ENCODE assay signal across 8 mouse cellular contexts in the genomic region with DNA sequence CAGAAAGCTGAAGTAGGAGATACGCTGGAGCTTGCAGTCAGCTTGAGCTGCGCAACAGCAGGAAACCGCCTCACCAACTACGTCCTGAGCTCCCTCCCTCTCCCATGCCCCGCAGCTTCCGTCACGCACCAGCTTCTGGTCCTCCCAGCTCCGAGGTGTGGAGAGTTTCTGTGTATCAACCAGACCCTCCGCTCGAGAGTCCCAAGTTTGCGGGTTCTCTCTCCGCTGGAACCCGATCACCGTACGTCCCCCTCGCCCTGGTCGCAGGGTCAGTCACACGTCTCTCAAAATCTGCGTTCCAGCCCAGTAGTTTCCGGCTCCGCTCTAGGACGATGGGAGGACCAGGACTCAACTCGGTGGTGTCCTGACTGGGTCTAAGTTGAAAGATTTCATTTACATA. TPM values are rescaled to one million over a fixed set of nuclear protein-coding genes. Genes with fewer than 3 reads are reported as not detected.
DNase-seq lines count a peak whose midpoint lies in the region; ATAC-seq and TF ChIP-seq lines count a peak whose summit lies in the region.

TSS of gene Zscan26 (minus strand) at position 282 of the 400 bp plus-strand sequence.

- DNase-seq in Patski (ENCODE audit: low read depth, low spot score) = peak; percentile 58
- DNase-seq in cerebellum, postnatal 10 days = peak; percentile 82 to 84
- DNase-seq in gastrocnemius, adult 18-20 months (ENCODE audit: low spot score) = peak; percentile 84
- DNase-seq in left cerebral cortex, adult 18-20 months (ENCODE audit: low spot score in 2 of 2) = peak; percentile 83 to 87
- peak; percentile 89 for DNase-seq in right cerebral cortex, adult 18-20 months
- DNase-seq in urinary bladder, postnatal 10 days (ENCODE audit: low spot score) = peak; percentile 27

- CTCF ChIA-PET in Patski (lab: Charles Lee) = interaction anchor here (0.9 to 2.1 kb wide), 4 partner anchors 12 to 54 kb away, joined by 3 to 5 read pairs (median 4); partner anchors contain the start of gene Pgbd1

- in situ Hi-C loops in Patski (cut with MboI; ENCODE audit: low pct_unique_long_range_greater_than_20kb) = loop anchor here (10.0 kb wide), 1 partner anchor 49 kb away; the partner anchor contains the start of gene Zkscan3

- ATAC-seq in Patski = peak; percentile 94
- ATAC-seq in hindbrain, embryonic 16.5 days = peak; percentile 97

- POLR2A ChIA-PET in Patski (lab: Charles Lee) = interaction anchor here (1.2 kb wide), 1 partner anchor 51 kb away, joined by 9 read pairs; the partner anchor contains the start of gene Zkscan3

- no peak for TF ChIP-seq CTCF in Patski (IDR thresholded peaks at IDR 0.05)

- peaks cover 6% of the 10 kb centered on the region for H3K4me1 ChIP-seq in hindbrain, embryonic 16.5 days (ENCODE audit: control insufficient read depth, insufficient read depth, low read depth, low read length)

- 0% methylated on average over 23 of the region's 23 CpGs for WGBS in hindbrain, embryonic 16.5 days
- WGBS in macrophage (ENCODE audit: missing documents) = 0% methylated on average over 21 of the region's 23 CpGs

- H3K27ac ChIP-seq in hindbrain, embryonic 16.5 days (ENCODE audit: low read depth, low read length) = peak within 1 kb of the TSS; percentile 83
- peak within 1 kb of the TSS; percentile 63 for H3K27ac ChIP-seq in macrophage

- H3K79me2 ChIP-seq in macrophage (ENCODE audit: inconsistent target) = peaks cover 50% of the 10 kb centered on the region

- H3K27me3 ChIP-seq in Patski = no peaks in the 10 kb centered on the region
- 0 out of 2 replicates have a peak, but pooled peaks cover 8% of the 10 kb centered on the region for H3K27me3 ChIP-seq in hindbrain, embryonic 16.5 days (replicated peaks; ENCODE audit: control insufficient read depth, insufficient read depth, low read length)

- no peaks in the 10 kb centered on the region for H3K36me3 ChIP-seq in hindbrain, embryonic 16.5 days (ENCODE audit: control insufficient read depth, insufficient read depth, low read length)
- peaks cover 7% of the 10 kb centered on the region; the same call in 1 of the 2 replicates for H3K36me3 ChIP-seq in macrophage (ENCODE audit: inconsistent target)

- peak within 1 kb of the TSS; percentile 75 for H3K4me2 ChIP-seq in hindbrain, embryonic 16.5 days (ENCODE audit: low read length)

- peak within 1 kb of the TSS; percentile 70 for H3K4me3 ChIP-seq in hindbrain, embryonic 16.5 days (ENCODE audit: low read length)
- H3K4me3 ChIP-seq in macrophage (ENCODE audit: inconsistent target) = peak within 1 kb of the TSS; percentile 86

- no peaks in the 10 kb centered on the region for H3K9me3 ChIP-seq in hindbrain, embryonic 16.5 days (ENCODE audit: control insufficient read depth, low read length)

- H3K9ac ChIP-seq in hindbrain, embryonic 16.5 days (ENCODE audit: low read depth, low read length) = peak within 1 kb of the TSS; percentile 73

RNA-seq across cellular contexts. Expression of gene Zscan26, which starts in this region (rescaled TPM):
- 25.5 TPM for polyA plus RNA-seq in Patski (2021)
- 10 to 100 TPM; 13.1 to 14.1 TPM for total RNA-seq in gastrocnemius, adult 18-20 months (2021)
- 17.6 and 20.6 TPM in 2 replicates for polyA plus RNA-seq in hindbrain, embryonic 16.5 days (2015; fragmentation: Nextera tagmentation; extraction: Ambion mirVana)
- total RNA-seq in left cerebral cortex, adult 18-20 months (2021) = 10 to 100 TPM; 58.1 to 60.4 TPM
- 100 to 1,000 TPM in 5 of 26 experiments, 10 to 100 TPM in 21; 37.5 to 154 (median 70.6) TPM for total RNA-seq in macrophage (2018; cell fraction: chromatin; rRNA removed)
- 10 to 100 TPM in 21 of 26 experiments, 1 to 10 TPM in 5; 4.8 to 26.9 (median 14.4) TPM for total RNA-seq in macrophage (2018; cell fraction: cytosol; rRNA removed)
- 100 to 1,000 TPM in 2 of 26 experiments, 10 to 100 TPM in 24; 21.2 to 132 (median 43.2) TPM for total RNA-seq in macrophage (2018; cell fraction: nucleus; rRNA removed)
- polyA plus RNA-seq in macrophage (2018) = 11.1 to 21.4 TPM (median 17.0 TPM) in 3 replicates

Comparison
In these comparisons a context has a peak if more than half of its experiments do, and no peak if none do; other contexts are left out.
1. Peak in every context shown above with its lines: DNase-seq, ATAC-seq, H3K4me3 ChIP-seq and H3K27ac ChIP-seq.
2. DNase-seq: peak in every context shown above with its lines; median percentile 89 in right cerebral cortex, adult 18-20 months; 85 in left cerebral cortex, adult 18-20 months; 84 in gastrocnemius, adult 18-20 months; 83 in cerebellum, postnatal 10 days; 58 in Patski; 27 in urinary bladder, postnatal 10 days.